Comparison of ENCODE assay signal across 8 mouse cellular contexts in genomic region chr2:93068942-93069341, GRCm38 (mm10). TPM values are rescaled to one million over a fixed set of nuclear protein-coding genes. Genes with fewer than 3 reads are reported as not detected.
DNase-seq lines count a peak whose midpoint lies in the region; ATAC-seq and TF ChIP-seq lines count a peak whose summit lies in the region.

No protein-coding gene starts in this region.

- H3K9ac ChIP-seq in heart, adult 2 months (ENCODE audit: low read depth, low read length) = no peak overlapping the region
- no peak overlapping the region for H3K9ac ChIP-seq in intestine, postnatal 0 days (ENCODE audit: low read depth, low read length)
- H3K9ac ChIP-seq in stomach, embryonic 16.5 days (ENCODE audit: low read length) = no peak overlapping the region

- no peak for TF ChIP-seq POLR2A in heart, adult 2 months (IDR thresholded peaks at IDR 0.05; ENCODE audit: insufficient read depth, low read depth, low read length)

- WGBS in heart, adult 2 months = 38% methylated on average over 2 of the region's 2 CpGs
- WGBS in heart, embryonic 10.5 days = 44% methylated on average over 2 of the region's 2 CpGs
- WGBS in intestine, postnatal 0 days = 30% methylated on average over 2 of the region's 2 CpGs
- 46% methylated on average over 2 of the region's 2 CpGs for WGBS in stomach, embryonic 16.5 days

- no peak overlapping the region for H3K27ac ChIP-seq in heart, adult 2 months
- H3K27ac ChIP-seq in heart, embryonic 10.5 days = no peak overlapping the region
- H3K27ac ChIP-seq in intestine, postnatal 0 days (ENCODE audit: low read depth, low read length) = no peak overlapping the region
- H3K27ac ChIP-seq in stomach, embryonic 16.5 days (ENCODE audit: low read length) = no peak overlapping the region

- H3K4me3 ChIP-seq in heart, adult 2 months = no peak overlapping the region
- no peak overlapping the region for H3K4me3 ChIP-seq in heart, embryonic 10.5 days
- no peak overlapping the region for H3K4me3 ChIP-seq in intestine, postnatal 0 days (ENCODE audit: low read depth, low read length)
- no peak overlapping the region for H3K4me3 ChIP-seq in stomach, embryonic 16.5 days (replicated peaks; ENCODE audit: low read length)

- intact Hi-C loops in heart, adult 2 months (cut with DNase I) = loop anchor here (1.0 to 2.0 kb wide), 3 partner anchors 119 to 348 kb away; no protein-coding TSS in a partner anchor

- H3K4me2 ChIP-seq in intestine, postnatal 0 days (replicated peaks; ENCODE audit: low read depth) = no peak overlapping the region
- no peak overlapping the region for H3K4me2 ChIP-seq in stomach, embryonic 16.5 days (ENCODE audit: low read depth, low read length)

- H3K9me3 ChIP-seq in heart, embryonic 10.5 days = no peaks in the 10 kb centered on the region
- H3K9me3 ChIP-seq in intestine, postnatal 0 days (ENCODE audit: control insufficient read depth) = no peaks in the 10 kb centered on the region
- no peaks in the 10 kb centered on the region for H3K9me3 ChIP-seq in stomach, embryonic 16.5 days (replicated peaks; ENCODE audit: control insufficient read depth, low read length)

- no peaks in the 10 kb centered on the region for H3K4me1 ChIP-seq in heart, adult 2 months (ENCODE audit: control insufficient read depth, insufficient read depth, low read length)
- no peaks in the 10 kb centered on the region for H3K4me1 ChIP-seq in heart, embryonic 10.5 days
- H3K4me1 ChIP-seq in intestine, postnatal 0 days (replicated peaks; ENCODE audit: control insufficient read depth, insufficient read depth, low read length) = no peaks in the 10 kb centered on the region
- H3K4me1 ChIP-seq in stomach, embryonic 16.5 days (ENCODE audit: control insufficient read depth, insufficient read depth, low read length) = no peaks in the 10 kb centered on the region

- peak; percentile 26 to 29 for DNase-seq in heart, adult 2 months
- no peak for DNase-seq in heart, embryonic 10.5 days (ENCODE audit: low spot score)
- peak; percentile 18 to 19 for DNase-seq in spleen, postnatal 36 days (ENCODE audit: low spot score in 2 of 2)
- DNase-seq in spleen, adult 18-20 months = no peak
- DNase-seq in cerebellum, postnatal 36 days = peak; percentile 44 to 61
- DNase-seq in testis, postnatal 14 days (ENCODE audit: low spot score) = no peak

- H3K36me3 ChIP-seq in heart, adult 2 months (ENCODE audit: control insufficient read depth, insufficient read depth, low read length) = no peaks in the 10 kb centered on the region
- no peaks in the 10 kb centered on the region for H3K36me3 ChIP-seq in heart, embryonic 10.5 days
- no peaks in the 10 kb centered on the region for H3K36me3 ChIP-seq in intestine, postnatal 0 days (ENCODE audit: control insufficient read depth, insufficient read depth)
- H3K36me3 ChIP-seq in stomach, embryonic 16.5 days (ENCODE audit: control insufficient read depth, insufficient read depth, low read length) = no peaks in the 10 kb centered on the region

- no peaks in the 10 kb centered on the region for H3K27me3 ChIP-seq in heart, adult 2 months (ENCODE audit: control insufficient read depth, insufficient read depth, low read length)
- H3K27me3 ChIP-seq in heart, embryonic 10.5 days (ENCODE audit: insufficient read depth, poor library complexity, severe bottlenecking) = peaks cover 61% of the 10 kb centered on the region
- no peaks in the 10 kb centered on the region for H3K27me3 ChIP-seq in intestine, postnatal 0 days (replicated peaks; ENCODE audit: control insufficient read depth, insufficient read depth, low read length)
- H3K27me3 ChIP-seq in stomach, embryonic 16.5 days (ENCODE audit: control insufficient read depth, insufficient read depth, low read length) = no peaks in the 10 kb centered on the region

- H3K79me2 ChIP-seq in heart, adult 2 months (replicated peaks; ENCODE audit: control insufficient read depth, insufficient read depth, low read length) = no peaks in the 10 kb centered on the region

- peak; percentile 95 for TF ChIP-seq CTCF in heart, adult 2 months (IDR thresholded peaks at IDR 0.05)
- peak; percentile 94 for TF ChIP-seq CTCF in intestine, postnatal 0 days (IDR thresholded peaks at IDR 0.05; ENCODE audit: low read depth)

- peak; percentile 77 for TF ChIP-seq EP300 in heart, adult 2 months (IDR thresholded peaks at IDR 0.05; ENCODE audit: insufficient read depth, low read depth, low read length)

- ATAC-seq in intestine, postnatal 0 days = no peak
- ATAC-seq in stomach, embryonic 16.5 days (ENCODE audit: insufficient read depth, low FRiP score) = 0 out of 2 replicates have a peak, but pooled peaks have one; percentile 7

RNA-seq across cellular contexts. Expression of gene Prdm11, which starts 23.0 kb away (rescaled TPM):
- 1 to 10 TPM; 7.9 to 9.5 TPM for total RNA-seq in heart, adult 2 months (2021)
- 4.4 and 6.1 TPM in 2 replicates for polyA plus RNA-seq in heart, adult 2 months (2012; rRNA removed)
- polyA plus RNA-seq in heart, embryonic 10.5 days (2016; fragmentation: Nextera tagmentation; extraction: Ambion mirVana) = 4.5 and 4.6 TPM in 2 replicates
- polyA plus RNA-seq in intestine, postnatal 0 days (2015; fragmentation: Nextera tagmentation; extraction: Ambion mirVana) = 2.3 and 2.6 TPM in 2 replicates
- polyA plus RNA-seq in stomach, embryonic 16.5 days (2015; fragmentation: Nextera tagmentation; extraction: Ambion mirVana) = 9.3 and 9.9 TPM in 2 replicates

Comparison
In these comparisons a context has a peak if more than half of its experiments do, and no peak if none do; other contexts are left out.
1. DNase-seq: peak in heart, adult 2 months (2 of 2), spleen, postnatal 36 days (2 of 2) and cerebellum, postnatal 36 days (2 of 2); none in heart, embryonic 10.5 days (single experiment), spleen, adult 18-20 months (0 of 2) and testis, postnatal 14 days (single experiment).